Mouse (Mus musculus) myocyte (in vitro differentiated cells): ENCODE measurements around the gene Slc9a9. TPM values are rescaled to one million over a fixed set of nuclear protein-coding genes. Genes with fewer than 3 reads are reported as not detected.

Experiments used
- H3K27me3 ChIP-seq: one replicate; pipeline ENCODE4 v1.6.1; 2011; ENCODE audit not compliant: control insufficient read depth, insufficient read depth, insufficient read length
- H3K36me3 ChIP-seq: one replicate; pipeline ENCODE4 v1.6.1; 2011; ENCODE audit not compliant: control insufficient read depth, insufficient read depth
- H3K4me2 ChIP-seq: one replicate; pipeline ENCODE4 v1.6.1; 2011; ENCODE audit warnings: low read depth, control low read depth
- H3K4me3 ChIP-seq: one replicate; pipeline ENCODE4 v1.5.1; 2011; ENCODE audit warnings: mild to moderate bottlenecking, control low read depth, moderate library complexity
- H3K79me2 ChIP-seq: one replicate; pipeline ENCODE4 v1.6.1; 2011; ENCODE audit not compliant: control insufficient read depth, insufficient read depth
- H3ac ChIP-seq: one replicate; pipeline ENCODE4 v1.6.1; 2011; ENCODE audit not compliant: control insufficient read depth, insufficient read length
- CEBPB ChIP-seq: IDR thresholded peaks from 2 replicates; pipeline ENCODE4 v1.6.1; 2011; ENCODE audit warnings: mild to moderate bottlenecking, moderate library complexity; ENCODE audit not compliant: poor library complexity, insufficient read depth, severe bottlenecking
- E2F4 ChIP-seq: IDR thresholded peaks from one replicate; pipeline ENCODE4 v1.6.1; 2011; ENCODE audit warnings: mild to moderate bottlenecking, control low read depth, moderate library complexity; ENCODE audit not compliant: insufficient read depth
- MAX ChIP-seq: IDR thresholded peaks from one replicate; pipeline ENCODE4 v1.6.1; 2011; ENCODE audit warnings: low read depth, mild to moderate bottlenecking, control low read depth
- MYOD1 ChIP-seq, 3 experiments: IDR thresholded peaks; one replicate each; pipeline ENCODE4 v1.6.1; 2011; ENCODE audit warnings: control low read depth in 2 of 3, low read depth in 2 of 3, mild to moderate bottlenecking in 2 of 3, moderate library complexity in 1 of 3; ENCODE audit not compliant: insufficient read length in 2 of 3, control insufficient read depth in 1 of 3
- MYOG ChIP-seq, 3 experiments: IDR thresholded peaks; one replicate each; pipeline ENCODE4 v1.6.1; 2011; ENCODE audit warnings: control low read depth in 2 of 3, low read depth in 2 of 3, mild to moderate bottlenecking in 2 of 3; ENCODE audit not compliant: insufficient read length in 2 of 3, control insufficient read depth in 1 of 3, insufficient read depth in 1 of 3
- POLR2A ChIP-seq: IDR thresholded peaks from one replicate; pipeline ENCODE4 v1.6.1; 2011; ENCODE audit warnings: low read depth, mild to moderate bottlenecking, control low read depth, moderate library complexity; ENCODE audit not compliant: insufficient read length
- POLR2AphosphoS2 ChIP-seq: IDR thresholded peaks from one replicate; pipeline ENCODE4 v1.6.1; 2011; ENCODE audit warnings: low read depth, control low read depth; ENCODE audit not compliant: insufficient read length
- REST ChIP-seq: IDR thresholded peaks from one replicate; pipeline ENCODE4 v1.6.1; 2011; ENCODE audit warnings: mild to moderate bottlenecking, control low read depth, moderate library complexity; ENCODE audit not compliant: insufficient read depth, insufficient read length
- SRF ChIP-seq: IDR thresholded peaks from one replicate; pipeline ENCODE4 v1.6.1; 2011; ENCODE audit warnings: low read depth; ENCODE audit not compliant: control insufficient read depth, insufficient read length
- TCF12 ChIP-seq: IDR thresholded peaks from one replicate; pipeline ENCODE4 v1.6.1; 2011; ENCODE audit warnings: mild to moderate bottlenecking, control low read depth; ENCODE audit not compliant: poor library complexity, insufficient read depth, severe bottlenecking
- TCF3 ChIP-seq: IDR thresholded peaks from one replicate; pipeline ENCODE4 v1.6.1; 2011; ENCODE audit warnings: low read depth, control low read depth; ENCODE audit not compliant: insufficient read length
- USF1 ChIP-seq: IDR thresholded peaks from one replicate; pipeline ENCODE4 v1.6.1; 2011; ENCODE audit warnings: low read depth, mild to moderate bottlenecking, control low read depth, moderate library complexity
- polyA plus RNA-seq: library from polyadenylated mRNA; unstranded; fragments of >200 nt; fragmentation: generic; extraction: Trizol; gene quantifications from one replicate; pipeline ENCODE4 v1.2.1, GENCODE M21; 2012; ENCODE audit warnings: missing spikeins

The Slc9a9 gene
- polyA plus RNA-seq, 1 experiment, result 21.5 TPM

- Histone ChIP-seq H3K4me2 (no peak overlapping the region), H3K79me2 (no peaks in the 10 kb centered on the region), H3K27me3 (no peaks in the 10 kb centered on the region), H3K36me3 (no peaks in the 10 kb centered on the region), H3K4me3 (no peak overlapping the region), H3ac (no peak overlapping the region)
- no peak for TF ChIP-seq POLR2AphosphoS2
- TF ChIP-seq MAX, result no peak
- no peak for TF ChIP-seq REST
- TF ChIP-seq TCF12, result no peak
- no peak for TF ChIP-seq SRF
- TF ChIP-seq TCF3, result no peak
- TF ChIP-seq POLR2A, result no peak
- no peak for TF ChIP-seq MYOG (IDR thresholded peaks at IDR 0.05; ENCODE audit: control insufficient read depth in 1 of 3, insufficient read depth in 1 of 3, insufficient read length in 2 of 3, low read depth in 2 of 3)
- no peak for TF ChIP-seq MYOD1 (IDR thresholded peaks at IDR 0.05; ENCODE audit: control insufficient read depth in 1 of 3, insufficient read length in 2 of 3, low read depth in 2 of 3)
- TF ChIP-seq E2F4, result no peak
- no peak for TF ChIP-seq USF1
- no peak for TF ChIP-seq CEBPB
Observed at GRCm38 (mm10) chr9:95150096-95150495, 480.4 kb downstream of the Slc9a9 start.

- Histone ChIP-seq H3K79me2 (no peaks in the 10 kb centered on the region), H3K4me3 (no peak overlapping the region), H3ac (no peak overlapping the region), H3K36me3 (no peaks in the 10 kb centered on the region), H3K4me2 (no peak overlapping the region), H3K27me3 (no peaks in the 10 kb centered on the region)
- no peak for TF ChIP-seq TCF12
Observed at GRCm38 (mm10) chr9:95150597-95150996, 480.9 kb downstream of the Slc9a9 start.

GRCm38 (mm10) chr9:95150998-95151397 lies 481.3 kb downstream of the Slc9a9 start:
- Histone ChIP-seq H3K36me3 (no peaks in the 10 kb centered on the region), H3K4me2 (no peak overlapping the region), H3K4me3 (no peak overlapping the region), H3K27me3 (no peaks in the 10 kb centered on the region), H3ac (no peak overlapping the region), H3K79me2 (no peaks in the 10 kb centered on the region)
- TF ChIP-seq SRF (no peak), E2F4 (no peak), MAX (no peak), TCF3 (no peak), TCF12 (no peak), CEBPB (no peak), MYOG (IDR thresholded peaks at IDR 0.05; ENCODE audit: control insufficient read depth in 1 of 3, insufficient read depth in 1 of 3, insufficient read length in 2 of 3, low read depth in 2 of 3) (no peak), POLR2AphosphoS2 (no peak)

- Histone ChIP-seq H3K79me2 (no peaks in the 10 kb centered on the region), H3K4me2 (no peak overlapping the region), H3K36me3 (no peaks in the 10 kb centered on the region), H3ac (no peak overlapping the region), H3K4me3 (no peak overlapping the region), H3K27me3 (no peaks in the 10 kb centered on the region)
- TF ChIP-seq MYOD1 (IDR thresholded peaks at IDR 0.05; ENCODE audit: control insufficient read depth in 1 of 3, insufficient read length in 2 of 3, low read depth in 2 of 3), result no peak
- no peak for TF ChIP-seq E2F4
- TF ChIP-seq POLR2A, result no peak
Observed at GRCm38 (mm10) chr9:95151746-95152145, 482.0 kb downstream of the Slc9a9 start.

GRCm38 (mm10) chr9:95153966-95154365 lies 484.3 kb downstream of the Slc9a9 start:
- no peak overlapping the region for H3K4me2 ChIP-seq
- H3K79me2 ChIP-seq, result no peaks in the 10 kb centered on the region
- no peaks in the 10 kb centered on the region for H3K36me3 ChIP-seq
- H3K4me3 ChIP-seq, result no peak overlapping the region
- TF ChIP-seq TCF3 (no peak), CEBPB (no peak), MYOD1 (IDR thresholded peaks at IDR 0.05; ENCODE audit: control insufficient read depth in 1 of 3, insufficient read length in 2 of 3, low read depth in 2 of 3) (no peak), TCF12 (no peak), POLR2A (no peak), E2F4 (no peak), MYOG (IDR thresholded peaks at IDR 0.05; ENCODE audit: control insufficient read depth in 1 of 3, insufficient read depth in 1 of 3, insufficient read length in 2 of 3, low read depth in 2 of 3) (no peak), POLR2AphosphoS2 (no peak), MAX (no peak), REST (no peak)
- H3K27me3 ChIP-seq, result no peaks in the 10 kb centered on the region
- H3ac ChIP-seq, result no peak overlapping the region

- Histone ChIP-seq H3K79me2 (no peaks in the 10 kb centered on the region), H3K4me3 (no peak overlapping the region), H3ac (no peak overlapping the region), H3K27me3 (no peaks in the 10 kb centered on the region), H3K4me2 (no peak overlapping the region), H3K36me3 (no peaks in the 10 kb centered on the region)
- TF ChIP-seq SRF, result no peak
- no peak for TF ChIP-seq E2F4
- no peak for TF ChIP-seq MAX
- TF ChIP-seq REST, result no peak
- TF ChIP-seq CEBPB, result no peak
- TF ChIP-seq TCF12, result no peak
- no peak for TF ChIP-seq TCF3
- TF ChIP-seq POLR2AphosphoS2, result no peak
- TF ChIP-seq POLR2A, result no peak
- TF ChIP-seq USF1, result no peak
- no peak for TF ChIP-seq MYOD1 (IDR thresholded peaks at IDR 0.05; ENCODE audit: control insufficient read depth in 1 of 3, insufficient read length in 2 of 3, low read depth in 2 of 3)
- no peak for TF ChIP-seq MYOG (IDR thresholded peaks at IDR 0.05; ENCODE audit: control insufficient read depth in 1 of 3, insufficient read depth in 1 of 3, insufficient read length in 2 of 3, low read depth in 2 of 3)
Observed at GRCm38 (mm10) chr9:95157948-95158347, 488.2 kb downstream of the Slc9a9 start.
